Mouse (Mus musculus) brain, embryonic 18.5 days (tissue): Measurements from ENCODE around the gene Slc7a14.
"Not testable (repeated sequence)": the region's sequence is repeated elsewhere in the genome, so short reads cannot be mapped to it uniquely, and the experiment has no call there.

Experiments used
- DNase-seq: peaks from one replicate; pipeline ENCODE4 v3.0.0-alpha.2; 2012; ENCODE audit warnings: low read depth, low spot score

Slc7a14 gene

DNA sequence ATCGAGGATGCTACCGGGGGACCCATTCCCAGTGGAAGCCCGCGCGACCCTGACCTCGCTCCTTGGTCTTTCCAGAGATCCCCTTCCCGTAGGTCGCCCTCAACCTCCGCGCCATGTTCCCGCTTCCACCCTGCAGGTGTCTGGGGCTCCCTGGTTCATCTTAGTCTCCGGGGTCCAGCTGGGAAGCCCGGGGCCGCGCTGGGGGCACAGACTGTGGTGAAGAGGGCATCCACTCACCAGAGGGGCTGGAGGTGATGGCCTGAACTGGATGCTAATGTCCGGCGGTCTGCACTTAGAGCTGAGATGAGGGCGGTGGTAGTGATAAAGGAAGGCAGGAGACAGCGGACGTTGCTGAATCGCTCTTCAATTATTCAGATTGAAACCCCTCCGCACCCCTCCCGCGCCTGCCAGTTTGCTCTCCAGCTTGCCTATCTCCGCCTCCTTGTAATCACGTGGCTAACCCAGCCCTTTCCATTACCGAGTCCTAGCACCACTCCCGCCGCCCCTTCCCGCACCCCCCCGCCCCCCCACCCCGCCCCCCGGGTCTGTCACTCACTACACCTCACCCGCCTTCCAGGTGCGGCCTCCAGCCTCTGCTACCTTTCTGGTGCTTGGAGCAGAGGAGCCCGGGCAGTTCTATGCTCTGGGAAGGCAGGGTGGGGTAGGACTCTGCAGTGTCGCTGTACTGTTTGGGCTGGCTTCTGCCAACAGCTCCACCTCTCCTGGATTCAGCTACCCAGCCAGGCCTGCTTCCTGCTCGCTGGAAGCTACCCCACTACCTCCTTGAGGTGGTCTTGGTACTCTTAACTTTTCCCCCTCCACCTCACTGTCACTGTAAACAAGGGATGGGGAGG is at the start of gene Slc7a14:
Gene Slc7a14 (minus strand): TSS at position 445 of the 854 bp plus-strand sequence.
- peak; percentile 60 for DNase-seq

DNA sequence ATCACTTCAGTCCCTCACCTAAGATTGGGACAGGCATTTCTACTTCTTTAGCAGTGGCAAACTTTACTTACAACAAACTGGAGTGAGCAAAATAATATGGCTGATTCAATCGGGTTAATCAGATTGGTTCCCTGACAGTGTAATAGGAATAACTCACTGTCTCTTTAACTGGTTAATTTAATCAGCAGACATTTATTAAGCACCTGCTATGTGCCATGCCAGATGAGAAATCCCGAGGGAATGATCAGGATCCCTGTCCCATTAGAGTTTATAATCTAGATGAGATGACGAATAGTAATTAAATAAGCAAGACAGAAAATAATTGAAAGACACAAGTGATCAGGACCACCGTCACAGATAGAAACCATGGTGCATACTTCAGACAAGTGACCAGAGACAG is 36.4 kb upstream of the Slc7a14 start:
- no peak for DNase-seq

GRCm38 (mm10) chr3:31345766-31346165 is 35.6 kb upstream of the Slc7a14 start:
- DNase-seq: no peak

GRCm38 (mm10) chr3:31339236-31339635 is 29.1 kb upstream of the Slc7a14 start:
- DNase-seq: no peak

GRCm38 (mm10) chr3:31328237-31328836 is 18.2 kb upstream of the Slc7a14 start:
- no peak for DNase-seq

GRCm38 (mm10) chr3:31327791-31328190 is 17.6 kb upstream of the Slc7a14 start:
- DNase-seq: no peak

DNA sequence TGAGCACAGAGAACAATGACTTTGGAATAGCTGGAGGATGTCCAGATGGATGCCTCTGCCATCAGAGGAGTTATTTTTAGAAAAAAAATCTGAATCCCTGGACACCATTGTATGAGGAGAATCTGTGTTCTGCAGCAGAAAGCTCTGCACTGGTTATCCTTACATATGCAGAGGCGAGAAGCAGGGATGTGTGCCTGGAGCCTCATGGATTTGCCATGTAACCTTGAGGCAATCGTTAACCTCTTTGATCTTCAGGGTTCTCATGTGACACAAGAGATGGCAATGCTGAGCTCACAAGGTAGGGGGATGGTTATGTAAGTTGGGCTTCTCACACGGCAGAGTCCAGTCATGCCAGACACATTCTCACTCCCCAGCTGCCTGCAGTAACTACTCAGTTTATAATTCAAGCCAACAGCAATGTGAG is 14.1 kb upstream of the Slc7a14 start:
- no peak for DNase-seq

DNA sequence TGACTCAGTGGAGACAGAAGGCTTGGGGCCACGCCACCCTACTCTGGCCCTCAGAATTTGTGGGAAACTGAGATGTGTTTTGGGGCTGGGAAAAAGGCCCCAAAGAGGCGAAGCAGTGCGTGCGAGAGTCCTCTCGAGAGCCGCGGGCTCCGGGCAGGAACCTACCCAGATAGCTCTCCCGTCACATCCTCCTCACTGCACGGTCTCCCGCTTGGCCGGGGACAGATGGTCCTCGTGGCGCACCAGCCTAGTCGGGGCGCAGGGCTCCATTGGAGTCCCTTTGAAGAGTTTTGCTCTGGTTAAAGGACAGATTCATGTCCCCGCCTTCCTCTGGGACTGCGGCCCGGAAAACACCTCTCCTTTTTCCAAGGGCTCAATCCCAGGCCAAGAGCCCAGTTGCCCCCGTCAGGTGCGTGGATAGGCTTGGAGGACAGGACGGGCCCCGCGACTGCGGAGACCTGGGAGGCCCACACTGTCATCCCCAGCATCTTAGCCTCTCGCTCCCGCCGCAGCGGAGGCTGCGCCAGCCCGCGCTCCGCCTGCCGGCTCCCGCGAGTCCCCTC is 726 bp downstream of the Slc7a14 start:
- no peak for DNase-seq

DNA sequence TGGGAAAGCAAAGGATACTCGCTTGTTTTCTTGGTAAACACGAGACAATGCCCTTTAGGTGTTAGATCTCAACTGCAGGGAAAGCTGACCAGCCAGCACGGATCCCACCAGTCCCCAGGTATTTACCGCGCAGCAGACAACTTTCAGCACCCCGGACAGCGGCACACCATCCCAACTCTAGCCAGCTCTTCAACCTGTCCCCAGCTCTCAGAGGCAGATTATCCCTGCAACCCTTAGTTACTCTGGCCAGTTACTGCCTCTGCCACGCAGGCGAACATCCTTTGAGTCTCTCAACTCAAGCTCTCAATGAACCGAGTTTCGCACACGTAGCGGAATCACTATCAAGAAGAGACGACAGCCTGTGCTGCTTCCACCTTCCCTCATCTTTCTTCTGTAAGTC is 1.3 kb downstream of the Slc7a14 start:
- peak; percentile 10 for DNase-seq

GRCm38 (mm10) chr3:31307936-31308335 is 2.2 kb downstream of the Slc7a14 start:
- peak; percentile 18 for DNase-seq

- no peak for DNase-seq
Observed at GRCm38 (mm10) chr3:31291673-31292602, 18.2 kb downstream of the Slc7a14 start.

GRCm38 (mm10) chr3:31287421-31287948 is 22.7 kb downstream of the Slc7a14 start:
- DNase-seq: peak; percentile 20

DNA sequence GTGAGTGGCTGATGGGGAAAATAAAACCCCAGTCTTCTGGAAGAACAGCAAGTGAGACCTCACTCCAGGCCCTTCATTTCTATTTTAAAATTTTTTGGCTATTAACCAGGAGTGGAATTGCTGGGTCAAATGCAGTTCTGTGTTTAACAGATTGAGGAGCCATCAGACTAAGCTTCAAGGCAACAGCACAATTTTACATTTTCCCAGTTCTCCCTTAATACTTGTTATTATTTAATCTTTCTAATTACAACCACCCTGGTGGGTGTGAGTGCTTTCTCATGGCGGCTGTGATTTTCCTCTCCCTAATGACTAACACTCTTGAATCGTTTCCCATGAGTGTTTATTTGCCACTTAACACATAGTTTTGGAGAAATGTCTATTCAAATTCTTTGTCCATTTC is 29.1 kb downstream of the Slc7a14 start:
- DNase-seq: no peak

DNA sequence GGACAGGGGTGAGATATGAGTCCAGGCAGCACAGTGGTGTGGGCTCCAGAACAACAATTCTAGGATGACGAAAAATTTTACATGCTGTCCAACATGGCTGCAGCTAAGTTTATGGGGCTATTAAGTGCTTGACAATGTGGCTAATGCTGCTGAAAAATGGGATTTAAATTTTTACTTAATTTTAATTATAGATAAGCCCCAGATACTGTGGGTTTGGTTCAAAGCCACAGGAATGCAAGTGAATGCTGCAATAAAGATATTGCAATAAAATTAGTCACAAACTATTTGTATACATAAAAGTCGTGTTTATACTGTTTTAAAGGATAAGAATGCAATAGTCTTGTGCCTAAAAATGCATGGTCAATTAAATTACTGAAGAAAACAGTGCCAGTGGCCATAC is 35.3 kb downstream of the Slc7a14 start:
- no peak for DNase-seq

DNA sequence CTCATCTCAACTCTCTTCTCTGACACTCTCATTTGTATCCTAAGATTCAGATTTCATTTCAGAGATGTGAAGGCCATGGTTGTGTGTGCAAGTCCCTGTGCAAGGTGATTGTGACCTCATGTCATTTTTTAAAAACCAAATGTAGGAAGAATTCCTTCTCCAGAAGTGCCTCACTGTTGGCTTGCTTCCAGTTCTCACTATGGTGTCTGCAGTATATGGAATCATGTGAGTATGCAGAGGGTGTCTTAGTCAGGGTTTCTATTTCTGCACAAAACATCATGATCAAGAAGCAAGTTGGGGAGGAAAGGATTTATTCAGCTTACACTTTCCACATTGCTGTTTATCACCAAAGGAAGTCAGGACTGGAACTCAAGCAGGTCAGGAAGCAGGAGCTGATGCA is 36.9 kb downstream of the Slc7a14 start:
- DNase-seq: not testable (repeated sequence)

DNA sequence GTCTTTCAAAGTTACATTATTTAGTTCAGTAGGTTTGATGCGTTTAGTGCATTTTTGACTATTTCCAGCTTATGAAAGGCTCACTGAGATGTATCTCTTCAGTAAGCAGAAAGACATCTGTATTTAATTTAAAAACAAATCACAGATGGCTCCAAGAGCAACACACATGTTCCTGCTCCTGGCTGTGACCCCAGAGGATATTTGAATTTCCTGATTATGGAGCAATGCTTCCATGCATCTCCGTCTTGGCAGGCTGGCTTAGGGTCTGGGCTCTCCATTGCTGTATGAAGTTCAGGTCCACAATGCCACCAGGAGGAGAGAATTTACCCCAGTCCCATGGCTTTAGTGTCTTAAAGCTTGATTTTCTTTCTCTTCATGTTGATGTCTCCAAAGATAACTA is 37.5 kb downstream of the Slc7a14 start:
- DNase-seq: no peak

- DNase-seq: no peak
Observed at GRCm38 (mm10) chr3:31269551-31270317, 40.4 kb downstream of the Slc7a14 start.

- DNase-seq: no peak
Observed at GRCm38 (mm10) chr3:31267921-31268320, 42.3 kb downstream of the Slc7a14 start.

- DNase-seq: no peak
Observed at GRCm38 (mm10) chr3:31266941-31267340, 43.2 kb downstream of the Slc7a14 start.

DNA sequence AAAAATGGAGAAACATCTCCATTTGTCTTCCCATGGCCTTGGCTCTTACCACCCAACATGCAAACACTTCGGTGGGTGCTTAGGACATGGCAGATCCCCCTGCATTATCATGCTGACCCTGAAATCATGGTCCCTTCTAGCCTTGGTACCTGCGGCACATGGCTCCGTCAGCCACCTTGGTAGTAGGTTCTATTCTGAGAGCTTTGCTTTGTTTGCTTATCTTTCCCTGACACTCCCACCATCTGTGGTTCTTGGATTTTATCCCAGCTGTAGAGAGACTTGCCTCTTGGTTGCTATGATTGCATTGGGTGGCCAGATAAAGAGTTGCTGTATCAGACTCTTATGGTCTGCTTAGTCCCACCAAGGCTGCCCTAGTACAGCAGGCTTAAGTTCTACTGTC is 46.6 kb downstream of the Slc7a14 start:
- DNase-seq: no peak
